Mouse (Mus musculus) gastrocnemius, adult 8-10 months (tissue): ENCODE results near the gene Trpm1. TPM values are rescaled to one million over a fixed set of nuclear protein-coding genes. Genes with fewer than 3 reads are reported as not detected.

Experiments used
- DNase-seq, 2 experiments: peaks; one replicate each; pipeline ENCODE4 v3.0.0; 2022; ENCODE audit warnings: low spot score in 2 of 2
- microRNA-seq: library from miRNA; unstranded; fragments of <30 nt; microRNA quantifications from one replicate; pipeline ENCODE4 v1.2.0, GENCODE M21; 2022
- total RNA-seq, 4 experiments: library from RNA; stranded (reverse); gene quantifications; 2 replicates each; pipeline ENCODE4 v1.2.4; 2022

Gene Trpm1
- total RNA-seq, 4 experiments from 2014 or later: 0.10 to 0.40 (median 0.30) TPM

GRCm38 (mm10) chr7:64287414-64288091 is 133.9 kb downstream of the Trpm1 start, which contains the start of gene Mtmr10:
Gene Mtmr10, plus strand, starts transcription at chr7:64287653.
- peak; percentile 96 to 98 for DNase-seq

DNA sequence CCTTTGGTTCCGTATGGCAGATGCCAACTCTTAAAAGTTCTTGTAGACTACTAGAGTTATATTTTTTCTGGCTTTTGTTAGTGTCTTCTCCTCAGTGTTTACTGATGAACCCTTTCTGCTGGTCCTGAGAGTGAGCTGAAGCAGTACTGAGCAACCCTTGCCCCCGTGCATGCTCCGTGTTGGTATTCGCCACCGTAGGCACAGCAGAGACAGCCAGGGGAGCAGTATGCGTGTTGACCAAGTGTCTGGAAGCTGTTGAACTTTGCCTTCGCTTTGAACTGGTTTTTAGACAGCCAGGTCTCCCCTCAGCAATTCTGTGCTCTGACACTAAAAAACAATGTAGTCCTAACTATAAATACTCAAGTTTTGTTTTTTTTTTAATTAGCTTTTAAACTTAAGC is 135.8 kb downstream of the Trpm1 start:
- DNase-seq: no peak

DNA sequence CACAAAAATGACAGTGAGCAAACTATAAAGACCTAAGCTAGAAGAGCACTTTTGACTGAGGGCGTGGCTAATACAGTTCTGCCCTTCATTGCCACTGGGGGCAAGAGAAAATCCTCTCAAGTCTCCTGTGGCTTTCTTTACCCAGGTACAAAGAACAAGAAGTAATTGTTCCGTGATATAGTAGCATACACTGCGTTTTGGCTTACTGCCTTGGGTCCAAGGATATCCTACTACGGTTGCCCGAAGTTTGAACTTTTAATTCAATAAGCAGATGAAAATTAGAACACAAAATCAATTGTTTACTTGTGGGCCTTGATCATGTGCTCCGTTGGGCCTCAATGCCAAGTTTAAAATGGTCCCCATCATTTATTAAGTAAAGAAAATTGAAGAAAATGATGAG is 136.8 kb downstream of the Trpm1 start:
- DNase-seq: no peak

- DNase-seq: no peak
These were observed 138.1 kb downstream of the Trpm1 start for GRCm38 (mm10) chr7:64291722-64292121.

GRCm38 (mm10) chr7:64296286-64297010 is 142.8 kb downstream of the Trpm1 start:
- DNase-seq: no peak

DNA sequence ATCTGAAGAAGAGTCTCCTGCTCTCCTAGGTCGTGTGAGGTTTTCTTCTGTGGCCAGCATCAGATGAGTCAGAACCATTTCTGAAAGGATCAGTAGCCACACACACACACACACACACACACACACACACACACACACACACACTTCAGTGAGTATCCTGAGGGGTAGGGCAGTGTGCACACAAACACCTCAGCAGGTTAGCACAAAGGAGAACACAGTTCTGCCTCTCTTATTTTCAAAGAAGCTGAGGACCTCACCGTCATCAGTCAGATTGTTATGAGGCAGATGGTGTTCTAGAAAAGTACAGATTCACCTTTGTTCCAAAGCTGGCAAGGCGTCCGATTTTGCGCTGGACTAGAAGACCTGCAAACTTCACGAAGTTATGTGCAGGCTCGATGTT is 156.6 kb downstream of the Trpm1 start:
- DNase-seq: no peak

DNA sequence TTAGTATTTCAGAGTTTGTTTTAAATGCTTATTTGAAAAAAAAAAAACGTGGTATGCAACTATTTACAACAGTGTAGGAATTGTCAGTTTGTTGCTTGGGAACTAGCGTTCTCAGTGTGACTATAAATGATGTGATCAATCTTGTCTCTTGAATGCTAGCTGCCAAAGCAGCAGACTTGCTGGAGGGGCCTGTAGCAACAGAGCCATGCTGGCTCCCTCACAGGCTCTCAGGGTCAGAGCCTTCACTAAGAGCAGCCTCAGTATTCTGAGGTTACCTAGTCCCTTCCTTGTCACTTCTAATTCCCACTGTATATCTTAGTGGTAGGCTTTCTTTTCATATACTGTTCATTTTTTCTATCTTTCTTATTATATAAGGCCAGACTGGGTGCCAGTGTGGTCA is 157.1 kb downstream of the Trpm1 start:
- no peak for DNase-seq

DNA sequence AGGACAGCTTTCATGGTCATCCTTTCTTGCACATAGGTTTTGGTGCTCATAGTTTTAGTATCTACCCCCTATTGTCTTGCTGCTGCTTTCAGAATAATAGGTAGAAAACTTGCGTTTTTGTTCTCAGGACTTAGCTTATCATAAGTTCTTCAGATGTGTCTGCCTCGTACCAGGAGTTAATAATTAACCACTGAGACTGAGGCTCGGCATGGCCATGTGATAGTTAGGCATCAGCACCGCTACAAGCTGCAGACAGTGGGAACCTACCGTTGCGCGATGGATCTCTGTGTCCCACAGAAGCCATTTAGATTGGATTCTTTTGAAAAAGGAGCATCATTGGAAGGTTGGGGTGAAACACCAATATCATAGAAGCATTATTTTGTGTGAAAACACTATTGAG is 159.2 kb downstream of the Trpm1 start:
- DNase-seq: no peak

Small RNA genes lying within 50 kb of the gene (microRNA-seq; reads per million reads assigned to microRNA genes)
- 9.1 reads per million, percentile 2 among the genes with 10 or more reads in this experiment for gene Mir211
- gene Mir6416: not detected

Other genes starting within 250 kb of the Trpm1 start
- not detected for gene E030018B13Rik, start 237.0 kb upstream of the Trpm1 start, total RNA-seq
- 10 to 100 TPM; 35.8 to 65.5 (median 41.6) TPM for gene Klf13, start 214.9 kb upstream of the Trpm1 start, total RNA-seq
- gene Mtmr10, start 133.8 kb downstream of the Trpm1 start, total RNA-seq: 10 to 100 TPM; 17.9 to 22.5 (median 19.0) TPM
- gene Fan1, start 220.3 kb downstream of the Trpm1 start, total RNA-seq: 10 to 100 TPM in 1 of 4 experiments, 1 to 10 TPM in 3; 7.4 to 11.7 (median 8.5) TPM
- gene Mphosph10, start 238.4 kb downstream of the Trpm1 start, total RNA-seq: 10 to 100 TPM; 13.8 to 22.1 (median 17.4) TPM
- gene Mcee, start 238.8 kb downstream of the Trpm1 start, total RNA-seq: 100 to 1,000 TPM in 2 of 4 experiments, 10 to 100 TPM in 2; 83.5 to 107 (median 94.3) TPM